Mouse (Mus musculus) neural tube, embryonic 13.5 days (tissue): ENCODE data around the gene Nck2. TPM values are rescaled to one million over a fixed set of nuclear protein-coding genes. Genes with fewer than 3 reads are reported as not detected.
A peak's percentile ranks its signal among the peaks of the same experiment; 100 is the strongest.

Source experiments
- ATAC-seq: fragments of 200-750 bp; cut with Nextera tagmentation; 2 replicates; pipeline ENCODE4 v1.8.0; 2017; ENCODE audit warnings: low read depth, mild to moderate bottlenecking, moderate TSS enrichment, moderate library complexity
- H3K27ac ChIP-seq: fragments of 300-500 bp; sonication (generic); replicated peaks from 2 replicates; pipeline ENCODE4 v1.5.1; 2015; ENCODE audit warnings: moderate library complexity, mild to moderate bottlenecking, inconsistent platforms
- H3K27me3 ChIP-seq: fragments of 300-500 bp; sonication (generic); 2 replicates; pipeline ENCODE4 v1.6.1; 2015; ENCODE audit warnings: mild to moderate bottlenecking, inconsistent platforms
- H3K36me3 ChIP-seq: fragments of 300-500 bp; sonication (generic); 2 replicates; pipeline ENCODE4 v1.6.1; 2015; ENCODE audit warnings: mild to moderate bottlenecking, inconsistent platforms
- H3K4me1 ChIP-seq: fragments of 300-500 bp; sonication (generic); replicated peaks from 2 replicates; pipeline ENCODE4 v1.6.1; 2015; ENCODE audit warnings: inconsistent platforms
- H3K4me2 ChIP-seq: fragments of 300-500 bp; sonication (generic); 2 replicates; pipeline ENCODE4 v1.6.1; 2015; ENCODE audit warnings: inconsistent platforms, mild to moderate bottlenecking, moderate library complexity
- H3K4me3 ChIP-seq: fragments of 300-500 bp; sonication (generic); 2 replicates; pipeline ENCODE4 v1.5.1; 2015; ENCODE audit warnings: mild to moderate bottlenecking, inconsistent platforms
- H3K9ac ChIP-seq: fragments of 300-500 bp; sonication (generic); 2 replicates; pipeline ENCODE4 v1.6.1; 2015; ENCODE audit warnings: moderate library complexity, mild to moderate bottlenecking, inconsistent platforms
- H3K9me3 ChIP-seq: fragments of 300-500 bp; sonication (generic); 2 replicates; pipeline ENCODE4 v1.6.1; 2016; ENCODE audit warnings: inconsistent platforms
- WGBS: fragments of 180-500 bp; shearing (Covaris S2); methylation state at CpG from one replicate; pipeline ENCODE4 v1.1.7; 2015; 5-methylcytosine and 5-hydroxymethylcytosine counted together
- polyA plus RNA-seq: library from polyadenylated mRNA; unstranded; fragments of >200 nt; fragmentation: Nextera tagmentation; extraction: Ambion mirVana; gene quantifications from 2 replicates; pipeline ENCODE4 v1.2.1, GENCODE M21; 2015

The Nck2 gene
- polyA plus RNA-seq, 1 experiment from 2014 or later = 33.9 TPM

DNA sequence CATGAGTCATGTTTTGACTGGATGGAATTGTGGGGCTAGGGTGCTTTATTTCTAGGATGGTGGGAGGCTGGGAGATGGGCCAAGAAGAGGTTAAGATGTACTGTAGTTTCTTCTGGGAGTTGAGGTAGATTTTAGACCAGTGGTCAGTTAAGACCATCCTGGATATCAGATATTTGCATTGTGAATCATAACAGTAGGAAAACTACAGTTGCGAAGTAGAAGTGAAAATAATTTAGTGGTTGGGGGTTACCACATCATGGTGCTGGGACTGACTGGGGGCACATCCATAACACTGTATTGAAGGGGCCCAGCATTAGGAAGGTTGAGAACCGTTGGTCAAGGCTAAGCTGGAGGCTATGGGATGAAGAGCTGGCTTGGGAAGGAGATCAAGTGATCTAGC is 1.8 kb upstream of the Nck2 start:
- H3K9ac ChIP-seq = no peak overlapping the region
- H3K27me3 ChIP-seq = no peaks in the 10 kb centered on the region
- H3K9me3 ChIP-seq = no peaks in the 10 kb centered on the region
- WGBS = 89% methylated on average over 2 of the region's 2 CpGs
- H3K4me1 ChIP-seq = peaks cover 16% of the 10 kb centered on the region
- no peak overlapping the region for H3K4me3 ChIP-seq
- H3K36me3 ChIP-seq = no peaks in the 10 kb centered on the region
- ATAC-seq = no peak
- no peak overlapping the region for H3K27ac ChIP-seq
- H3K4me2 ChIP-seq = no peak overlapping the region

DNA sequence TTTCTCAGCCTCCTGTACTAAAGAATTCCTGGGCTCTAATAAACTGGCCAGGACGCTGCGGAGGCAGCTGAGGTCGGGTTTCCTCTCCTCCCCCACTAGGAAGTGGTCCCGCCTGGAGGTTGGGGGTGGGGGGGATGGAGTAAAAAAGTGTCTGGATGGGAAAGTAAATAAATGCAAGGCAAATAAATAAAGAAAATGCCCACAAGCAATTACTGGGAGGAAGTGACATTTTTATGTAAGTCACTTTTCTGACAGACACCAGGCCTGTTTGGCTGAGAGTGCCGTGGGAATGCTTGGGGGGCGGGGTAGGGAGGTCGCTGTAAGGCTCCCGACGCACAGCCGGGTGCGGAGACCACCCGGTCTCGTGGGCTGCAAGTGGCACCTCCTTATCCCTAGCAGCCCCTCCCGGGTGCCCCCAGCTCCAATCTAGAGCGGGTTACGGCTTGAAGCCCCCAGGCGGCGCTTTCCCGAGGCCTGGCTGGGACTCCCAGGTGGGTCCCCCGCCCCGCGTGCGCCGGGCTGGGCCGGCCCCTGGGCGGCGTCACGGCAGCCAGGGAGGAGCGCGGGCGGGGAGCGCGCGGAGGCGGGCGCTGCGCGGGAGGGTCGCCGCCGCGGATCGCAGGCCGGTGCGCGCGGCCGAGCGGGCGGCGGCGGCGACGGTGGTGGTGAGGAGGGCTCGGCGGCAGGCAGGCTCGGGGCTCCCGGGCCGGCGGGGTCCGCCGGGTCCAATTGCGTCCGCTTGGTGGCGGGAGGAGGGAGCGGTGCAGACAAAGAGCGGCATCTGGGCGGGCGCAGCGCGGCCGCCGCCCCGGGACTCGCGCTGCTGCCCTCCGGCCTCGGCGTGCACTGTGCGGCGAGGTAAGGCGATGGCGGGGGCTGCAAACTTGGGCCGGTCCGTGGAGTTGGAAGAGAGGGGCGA is 1.1 kb downstream of the Nck2 start:
- H3K9ac ChIP-seq = peak overlapping the region; percentile 97
- H3K9me3 ChIP-seq = no peaks in the 10 kb centered on the region
- H3K4me1 ChIP-seq = peaks cover 32% of the 10 kb centered on the region
- WGBS = under 1% methylated on average over 67 of the region's 86 CpGs
- no peaks in the 10 kb centered on the region for H3K36me3 ChIP-seq
- no peaks in the 10 kb centered on the region for H3K27me3 ChIP-seq
- ATAC-seq = peak; percentile 94
- H3K27ac ChIP-seq = peak overlapping the region; percentile 96
- H3K4me2 ChIP-seq = peak overlapping the region; percentile 95
- H3K4me3 ChIP-seq = peak overlapping the region; percentile 98

DNA sequence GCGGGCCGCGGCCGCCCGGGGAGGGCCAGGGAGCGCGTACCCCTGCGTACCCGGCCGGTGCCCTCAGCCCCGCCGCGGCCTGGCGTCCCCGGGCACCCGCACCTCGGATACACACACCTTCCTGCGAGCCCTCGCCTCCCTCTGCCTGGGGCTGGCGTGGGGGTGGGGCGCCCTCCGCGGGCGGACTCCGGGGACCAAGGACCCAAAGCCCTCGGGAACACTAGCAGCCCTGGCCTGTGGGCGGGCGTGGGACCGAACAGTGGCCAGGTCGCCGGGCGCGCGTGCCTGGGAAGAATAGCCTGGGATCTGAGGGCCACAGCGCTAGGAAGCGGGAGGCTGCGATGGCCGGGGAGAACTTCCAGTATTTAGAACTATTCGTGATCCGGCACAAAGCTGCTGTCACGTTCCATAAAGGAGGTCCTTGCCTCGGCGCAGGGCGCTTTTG is 1.7 kb downstream of the Nck2 start:
- peak; percentile 81 for ATAC-seq
- peak overlapping the region; percentile 97 for H3K9ac ChIP-seq
- no peaks in the 10 kb centered on the region for H3K36me3 ChIP-seq
- H3K4me1 ChIP-seq = peaks cover 37% of the 10 kb centered on the region
- H3K9me3 ChIP-seq = no peaks in the 10 kb centered on the region
- no peaks in the 10 kb centered on the region for H3K27me3 ChIP-seq
- WGBS = under 1% methylated on average over 41 of the region's 44 CpGs
- peak overlapping the region; percentile 96 for H3K27ac ChIP-seq
- peak overlapping the region; percentile 98 for H3K4me3 ChIP-seq
- H3K4me2 ChIP-seq = peak overlapping the region; percentile 95

DNA sequence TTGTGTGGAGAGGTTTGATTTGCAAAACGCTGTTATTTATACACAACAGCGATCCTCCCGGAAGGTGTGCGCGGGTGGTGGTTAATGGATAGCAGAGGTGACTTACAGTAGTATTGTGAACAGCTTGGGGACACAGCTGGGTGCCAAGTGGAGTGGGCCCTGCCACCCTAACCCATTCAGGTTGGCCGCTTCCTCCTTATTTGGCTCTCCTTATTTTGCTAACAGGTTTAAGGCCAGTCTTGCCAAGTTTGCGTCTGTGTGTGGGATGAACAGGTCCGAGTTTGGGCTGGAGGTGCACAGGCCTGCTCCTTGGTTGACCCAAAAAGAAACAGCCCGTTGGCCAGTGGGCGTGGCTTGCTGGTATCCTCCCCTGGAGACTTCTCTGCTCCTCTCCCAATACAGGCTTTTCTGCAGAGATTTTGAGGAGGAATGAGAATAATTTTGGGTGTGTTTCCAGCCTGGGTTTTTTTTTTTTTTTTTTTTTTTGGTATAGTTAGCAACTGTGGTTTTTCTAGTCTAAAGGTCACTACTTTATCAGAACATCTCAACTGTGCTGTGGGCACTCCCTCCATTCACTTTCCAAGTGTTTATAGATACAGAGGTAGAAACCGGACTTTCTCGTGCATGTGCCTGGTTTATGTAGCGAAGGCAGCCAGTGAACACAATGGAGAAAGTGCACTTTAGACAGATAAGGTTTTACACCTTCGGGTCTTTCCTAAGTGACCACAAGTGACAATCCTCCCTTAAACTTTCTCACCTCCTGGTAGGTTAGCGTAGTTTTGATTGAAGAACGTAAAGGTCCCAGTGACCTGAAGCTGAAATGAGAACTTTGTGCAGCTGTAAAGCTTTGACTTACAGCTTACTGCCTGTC is 2.6 kb downstream of the Nck2 start:
- H3K9ac ChIP-seq = peak overlapping the region; percentile 97
- WGBS = 18% methylated on average over 16 of the region's 16 CpGs
- H3K9me3 ChIP-seq = no peaks in the 10 kb centered on the region
- peaks cover 40% of the 10 kb centered on the region for H3K4me1 ChIP-seq
- peak; percentile 32; the same call in 1 of the 2 replicates for ATAC-seq
- H3K36me3 ChIP-seq = no peaks in the 10 kb centered on the region
- H3K4me2 ChIP-seq = peak overlapping the region; percentile 95
- no peaks in the 10 kb centered on the region for H3K27me3 ChIP-seq
- peak overlapping the region; percentile 98 for H3K4me3 ChIP-seq
- H3K27ac ChIP-seq = peak overlapping the region; percentile 96; the same call in 1 of the 2 replicates

DNA sequence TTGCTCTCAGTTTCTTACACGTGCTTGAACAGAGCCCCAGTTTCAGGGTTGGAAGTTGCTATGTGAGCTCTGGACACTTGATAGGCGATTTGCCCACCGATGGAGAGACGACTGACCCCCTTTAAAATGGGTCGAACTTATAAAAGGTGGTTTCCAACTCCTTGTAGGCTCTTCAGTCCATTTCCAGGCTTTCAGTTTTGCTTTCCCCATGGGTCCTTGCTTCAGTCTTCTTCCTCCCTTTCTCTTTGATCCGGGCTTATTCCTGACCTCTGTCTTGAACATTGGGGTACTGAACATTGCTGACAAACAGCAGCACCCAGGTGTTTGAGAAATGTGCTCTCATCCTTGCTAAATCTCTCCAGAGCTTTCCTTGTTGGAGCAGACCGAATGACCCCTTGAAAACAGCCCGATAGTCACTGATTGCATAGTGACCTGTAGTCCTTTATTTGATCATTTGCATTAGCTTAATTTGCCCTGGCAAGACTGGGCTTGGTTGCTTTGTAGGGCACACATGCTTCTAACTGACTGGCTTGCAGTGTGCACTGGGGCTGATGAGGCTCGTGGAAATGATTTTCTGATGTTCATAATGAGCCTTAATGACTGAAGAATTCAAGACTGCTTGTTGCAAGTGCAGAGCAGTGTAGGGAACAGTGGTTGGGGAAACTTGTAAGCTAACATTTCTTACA is 3.4 kb downstream of the Nck2 start:
- Histone ChIP-seq H3K4me2 (peak overlapping the region; percentile 95), H3K36me3 (no peaks in the 10 kb centered on the region), H3K9me3 (no peaks in the 10 kb centered on the region), H3K4me3 (peak overlapping the region; percentile 98), H3K4me1 (peaks cover 41% of the 10 kb centered on the region), H3K27ac (no peak overlapping the region), H3K27me3 (no peaks in the 10 kb centered on the region), H3K9ac (peak overlapping the region; percentile 97)
- 49% methylated on average over 9 of the region's 9 CpGs for WGBS
- no peak for ATAC-seq

DNA sequence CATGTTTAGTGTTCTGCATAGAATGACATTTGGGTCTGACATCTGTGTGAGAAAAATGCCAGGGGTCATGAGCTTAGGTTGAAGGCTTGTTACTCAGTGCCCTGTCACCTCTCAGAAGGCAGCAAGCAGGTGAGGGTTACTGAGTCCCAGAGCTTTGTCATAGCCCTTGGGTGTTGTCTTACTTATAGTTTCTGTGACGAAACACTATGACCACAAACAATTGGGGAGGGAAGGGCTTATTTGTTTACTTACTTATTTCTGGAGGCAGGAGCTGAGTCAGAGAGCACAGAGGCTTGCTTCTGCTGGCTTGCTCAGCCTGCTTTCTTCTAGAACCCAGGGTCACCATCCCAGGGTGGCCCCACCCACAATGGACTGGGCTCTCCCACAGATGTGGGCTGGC is 6.4 kb downstream of the Nck2 start:
- WGBS = 91% methylated on average over 1 of the region's 1 CpGs
- no peak for ATAC-seq
- no peak overlapping the region for H3K4me2 ChIP-seq
- no peaks in the 10 kb centered on the region for H3K36me3 ChIP-seq
- H3K4me3 ChIP-seq = no peak overlapping the region
- no peaks in the 10 kb centered on the region for H3K9me3 ChIP-seq
- no peak overlapping the region for H3K9ac ChIP-seq
- no peaks in the 10 kb centered on the region for H3K27me3 ChIP-seq
- H3K27ac ChIP-seq = no peak overlapping the region
- peaks cover 57% of the 10 kb centered on the region for H3K4me1 ChIP-seq

DNA sequence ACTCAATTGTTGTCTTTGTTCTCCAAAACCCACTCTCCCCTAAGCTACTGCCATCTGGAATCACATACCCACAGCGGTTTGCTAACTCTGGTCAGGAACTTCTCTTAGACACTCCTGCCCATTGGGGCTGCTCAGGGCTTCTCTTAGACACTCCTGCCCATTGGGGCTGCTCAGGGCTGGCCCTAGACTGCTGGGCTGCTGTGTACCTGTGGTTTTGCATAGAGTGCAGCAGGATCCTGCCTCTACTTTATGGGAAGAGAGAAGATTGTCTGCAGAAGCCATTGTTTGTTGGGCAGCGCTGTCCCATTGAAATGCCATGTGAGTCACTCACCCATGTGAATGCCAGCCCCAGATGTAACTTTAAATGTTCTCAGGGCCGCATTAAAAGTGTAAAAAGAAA is 9.3 kb downstream of the Nck2 start:
- no peak for ATAC-seq
- H3K9ac ChIP-seq = no peak overlapping the region

DNA sequence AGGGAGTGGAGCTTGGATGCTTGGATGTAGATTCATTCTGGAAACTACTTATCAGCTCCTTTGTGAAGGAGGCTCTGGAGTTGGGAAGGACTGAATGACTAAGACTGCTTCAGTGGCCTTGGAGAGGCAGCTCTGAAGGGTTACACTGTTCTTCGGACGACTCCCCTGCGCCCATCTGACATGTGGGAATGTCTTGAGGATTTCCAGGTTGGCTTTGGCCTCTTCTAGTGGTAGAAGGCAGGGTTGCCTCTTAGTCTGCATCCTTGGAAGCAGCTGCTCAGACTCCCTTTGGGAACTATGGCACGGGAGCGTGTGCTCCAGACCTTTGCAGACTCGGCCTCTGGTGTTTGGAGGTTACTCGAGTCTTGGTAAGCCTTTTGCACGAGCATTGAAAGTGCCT is 10.4 kb downstream of the Nck2 start:
- Histone ChIP-seq H3K4me3 (no peak overlapping the region), H3K9ac (no peak overlapping the region), H3K9me3 (no peaks in the 10 kb centered on the region), H3K36me3 (no peaks in the 10 kb centered on the region), H3K4me2 (no peak overlapping the region), H3K27ac (no peak overlapping the region), H3K4me1 (peaks cover 45% of the 10 kb centered on the region), H3K27me3 (no peaks in the 10 kb centered on the region)
- no peak for ATAC-seq
- 87% methylated on average over 8 of the region's 8 CpGs for WGBS

More for the DNA sequence above, 9.3 kb downstream of the Nck2 start:
- no peaks in the 10 kb centered on the region for H3K9me3 ChIP-seq
- H3K27me3 ChIP-seq = no peaks in the 10 kb centered on the region
- 66% methylated on average over 3 of the region's 3 CpGs for WGBS
- H3K4me2 ChIP-seq = no peak overlapping the region
- H3K4me3 ChIP-seq = no peak overlapping the region
- H3K36me3 ChIP-seq = no peaks in the 10 kb centered on the region
- H3K4me1 ChIP-seq = peaks cover 53% of the 10 kb centered on the region
- no peak overlapping the region for H3K27ac ChIP-seq

DNA sequence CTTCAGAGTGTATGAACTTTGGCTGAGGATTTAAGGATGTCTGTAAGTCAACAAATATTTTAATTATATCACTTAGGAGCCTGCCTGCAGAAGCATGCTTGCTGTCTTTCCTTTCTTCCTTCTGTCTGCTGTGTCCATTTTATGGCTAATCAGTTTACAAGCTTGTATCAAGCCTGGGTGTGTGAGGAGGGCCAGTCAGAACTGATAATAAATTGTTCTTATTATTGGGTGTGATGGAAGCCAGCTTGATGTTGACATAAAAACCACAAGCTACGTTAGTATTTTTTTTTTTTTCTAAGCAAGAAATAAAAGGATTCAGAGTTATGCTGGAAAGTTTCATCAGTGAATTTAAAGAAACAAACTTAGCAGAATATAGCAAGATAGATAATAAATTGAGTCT is 10.8 kb downstream of the Nck2 start:
- Histone ChIP-seq H3K4me3 (no peak overlapping the region), H3K27ac (no peak overlapping the region), H3K9ac (no peak overlapping the region), H3K27me3 (no peaks in the 10 kb centered on the region), H3K4me2 (no peak overlapping the region), H3K9me3 (no peaks in the 10 kb centered on the region), H3K36me3 (no peaks in the 10 kb centered on the region), H3K4me1 (peaks cover 45% of the 10 kb centered on the region)
- ATAC-seq = no peak
- WGBS = 61% methylated on average over 1 of the region's 1 CpGs

DNA sequence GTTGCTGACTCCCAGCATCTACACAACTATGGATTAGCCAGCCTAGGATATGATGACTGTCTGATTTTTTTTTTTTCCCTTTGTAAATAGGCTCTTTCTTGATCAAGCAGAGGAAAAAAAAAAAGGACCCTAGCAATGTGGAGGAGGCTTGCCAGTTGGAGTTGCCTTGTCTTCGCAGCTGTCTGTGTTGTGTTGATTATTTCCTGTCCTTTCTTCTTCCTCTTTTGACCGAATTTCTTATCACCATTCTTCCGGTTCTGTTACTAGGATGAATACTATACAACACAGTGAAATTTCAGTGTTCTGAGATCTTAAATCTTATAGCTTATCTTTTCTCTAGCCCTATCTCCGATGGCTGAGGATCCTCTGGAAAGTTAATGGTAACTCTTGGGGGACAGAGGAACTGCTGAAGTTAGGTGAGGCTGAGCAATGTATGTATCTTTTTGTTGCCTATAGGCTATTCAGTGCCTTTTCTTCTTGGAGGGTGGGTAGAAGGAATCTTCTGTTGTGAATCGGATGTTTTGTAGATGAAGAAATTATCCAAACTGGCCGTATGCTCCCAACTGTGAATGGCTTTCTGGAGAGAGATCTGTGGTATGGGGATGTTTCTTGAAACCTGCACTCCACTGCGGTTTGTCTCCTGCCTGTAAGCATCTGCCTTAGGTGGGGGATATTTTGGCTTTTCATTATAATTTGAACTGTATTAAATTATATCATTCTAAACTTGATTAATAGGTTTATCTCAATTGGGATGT is 12.8 kb downstream of the Nck2 start:
- Histone ChIP-seq H3K4me1 (peaks cover 37% of the 10 kb centered on the region), H3K27ac (no peak overlapping the region), H3K36me3 (no peaks in the 10 kb centered on the region), H3K4me3 (no peak overlapping the region), H3K9me3 (no peaks in the 10 kb centered on the region), H3K9ac (no peak overlapping the region), H3K27me3 (no peaks in the 10 kb centered on the region), H3K4me2 (no peak overlapping the region)
- WGBS = 88% methylated on average over 7 of the region's 7 CpGs
- ATAC-seq = no peak

DNA sequence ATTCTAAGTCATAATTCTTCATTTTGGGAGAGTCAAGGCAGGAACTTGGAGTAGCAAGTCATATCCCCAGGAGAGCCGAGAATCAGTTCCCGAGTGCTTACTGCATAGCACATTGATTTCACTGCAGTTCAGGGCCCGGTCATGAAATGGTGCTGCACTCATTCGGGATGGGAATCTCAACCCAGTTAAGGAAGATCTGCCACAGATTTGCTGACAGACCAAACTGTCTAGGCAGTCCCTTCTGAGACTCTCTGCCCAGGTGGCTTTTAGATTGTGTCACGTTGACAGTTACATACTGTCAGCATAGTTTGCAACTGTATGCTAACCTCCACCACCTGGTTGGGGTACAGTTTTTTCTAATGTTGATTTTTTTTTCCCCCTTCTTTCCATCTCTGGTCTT is 16.1 kb downstream of the Nck2 start:
- no peak overlapping the region for H3K4me2 ChIP-seq
- H3K9ac ChIP-seq = no peak overlapping the region
- peaks cover 31% of the 10 kb centered on the region for H3K4me1 ChIP-seq
- H3K36me3 ChIP-seq = no peaks in the 10 kb centered on the region
- no peak for ATAC-seq
- H3K27me3 ChIP-seq = no peaks in the 10 kb centered on the region
- no peaks in the 10 kb centered on the region for H3K9me3 ChIP-seq
- no peak overlapping the region for H3K27ac ChIP-seq
- 91% methylated on average over 5 of the region's 5 CpGs for WGBS
- H3K4me3 ChIP-seq = no peak overlapping the region
